Mouse (Mus musculus): ENCODE measurements around the gene Chd5.

DNA sequence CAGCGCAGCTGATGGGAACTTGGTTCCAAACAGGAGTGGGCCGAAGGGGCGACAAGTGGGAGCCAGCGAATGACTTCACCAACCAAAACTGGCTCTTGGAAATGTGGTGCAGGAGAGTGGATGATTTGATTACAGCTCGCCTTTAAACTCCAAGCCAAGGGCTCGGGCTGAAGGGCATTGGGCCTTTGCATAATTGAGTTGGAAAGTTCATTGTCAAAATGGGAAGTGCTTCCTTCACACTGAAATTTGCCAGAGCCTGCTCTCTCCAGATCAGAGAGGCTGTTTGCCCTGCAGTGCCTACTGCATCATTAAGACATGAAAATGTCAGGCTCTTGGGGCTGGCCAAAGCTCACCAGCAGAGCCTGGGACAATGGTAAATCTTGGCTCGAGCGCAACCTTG lies 68.1 kb downstream of the Chd5 start:
- TF ChIP-seq CTCF (IDR thresholded peaks at IDR 0.05; ENCODE audit: low read depth) (no peak), EP300 (IDR thresholded peaks at IDR 0.05; ENCODE audit: low read depth) (no peak)

Measured in liver, postnatal 0 days (tissue).